Mouse (Mus musculus) T-helper 17 cell (primary cell): ENCODE results near the gene Sass6.
"Not testable (repeated sequence)": the region's sequence is repeated elsewhere in the genome, so short reads cannot be mapped to it uniquely, and the experiment has no call there.

Experiments
- in situ Hi-C, 2 experiments: fragments of 300-600 bp; cut with MboI, MseI; formaldehyde crosslinking; loops; 1 replicate in 1 of 2; 2 replicates in 1 of 2; pipeline ENCODE4 v1.15.1; 2025; ENCODE audit warnings: high pct_unique_total_duplicates in 2 of 2

The Sass6 gene

GRCm38 (mm10) chr3:116594728-116595602 lies at the start of gene Sass6:
Gene Sass6 (plus strand): TSS chr3:116594982.
- in situ Hi-C loops = loop anchor here (5.0 kb wide), 2 partner anchors 173 to 258 kb away; partner anchors contain the start of gene Cdc14a (in 1 of the 2)

DNA sequence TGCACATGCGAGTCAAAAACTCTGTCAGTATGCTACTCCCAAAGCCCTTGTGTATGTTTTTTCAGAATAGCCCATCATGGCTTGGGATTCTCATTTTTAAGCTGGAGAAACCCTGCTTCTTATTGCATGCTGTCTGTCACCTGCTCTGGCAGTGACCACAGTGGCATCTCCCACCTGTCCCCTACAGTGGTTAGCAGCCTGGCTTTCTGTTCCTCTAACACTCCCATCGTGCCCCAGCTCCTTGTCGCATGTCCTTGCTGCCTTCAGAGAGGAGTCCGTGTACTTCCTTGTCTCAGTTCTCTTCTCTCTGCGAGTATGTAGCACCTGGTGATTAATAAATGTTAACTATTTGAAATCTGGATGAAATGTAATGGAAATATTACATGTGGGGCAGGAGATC lies 47.4 kb upstream of the Sass6 start:
- in situ Hi-C loops = no loop called here

GRCm38 (mm10) chr3:116551362-116551761 lies 43.4 kb upstream of the Sass6 start:
- in situ Hi-C loops = loop anchor here in 1 of 2 experiments (10.0 kb wide), 1 partner anchor 703 kb away; no protein-coding TSS in a partner anchor

DNA sequence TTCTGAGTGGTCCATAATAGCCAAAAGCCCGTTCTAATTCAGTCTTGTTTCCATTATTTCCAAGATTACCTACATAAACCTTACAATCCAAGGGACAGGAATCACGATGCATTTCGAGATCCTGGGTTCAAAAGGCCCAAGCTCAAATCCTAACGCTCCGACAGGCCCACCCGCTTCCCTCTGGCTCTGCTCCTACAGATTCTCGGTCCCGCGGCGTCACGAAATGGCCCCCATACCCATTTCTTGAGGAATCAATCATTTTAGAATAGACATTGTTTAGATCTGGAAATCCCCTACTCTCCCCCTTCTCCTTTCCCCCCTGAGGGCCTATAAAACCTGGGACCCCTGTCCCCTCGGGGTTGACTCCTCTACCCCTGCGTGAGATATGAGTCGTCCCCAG lies 33.5 kb upstream of the Sass6 start:
- in situ Hi-C loops = not testable (repeated sequence)

GRCm38 (mm10) chr3:116562408-116563094 lies 32.2 kb upstream of the Sass6 start, which contains the start of gene Lrrc39:
Gene Lrrc39 (plus strand): TSS chr3:116562973.
- in situ Hi-C loops = no loop called here

GRCm38 (mm10) chr3:116563095-116563492 lies 31.7 kb upstream of the Sass6 start:
- in situ Hi-C loops = no loop called here

- in situ Hi-C loops = no loop called here
Measured at GRCm38 (mm10) chr3:116570628-116571027, 24.2 kb upstream of the Sass6 start.

DNA sequence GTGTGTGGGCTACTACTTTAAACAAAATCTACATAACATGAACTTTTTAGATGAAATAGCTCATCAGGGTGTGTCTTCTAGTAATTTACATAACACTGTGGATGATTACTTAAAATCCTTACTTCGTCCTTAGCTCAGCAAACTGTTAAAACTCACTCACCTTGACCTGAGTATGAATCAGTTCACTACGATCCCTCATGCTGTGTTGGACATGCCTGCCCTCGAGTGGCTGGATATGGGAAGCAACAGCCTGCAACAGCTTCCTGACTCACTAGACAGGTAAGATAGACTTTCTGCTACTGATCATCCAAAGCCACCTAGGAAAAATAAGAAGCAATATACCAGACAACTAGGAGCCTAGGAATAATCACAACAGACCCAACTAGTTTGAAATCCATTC lies 17.5 kb upstream of the Sass6 start:
- in situ Hi-C loops = no loop called here

- in situ Hi-C loops = no loop called here
Measured at GRCm38 (mm10) chr3:116582201-116582600, 12.6 kb upstream of the Sass6 start.

- in situ Hi-C loops = no loop called here
Measured at GRCm38 (mm10) chr3:116594076-116594727, 580 bp upstream of the Sass6 start.

DNA sequence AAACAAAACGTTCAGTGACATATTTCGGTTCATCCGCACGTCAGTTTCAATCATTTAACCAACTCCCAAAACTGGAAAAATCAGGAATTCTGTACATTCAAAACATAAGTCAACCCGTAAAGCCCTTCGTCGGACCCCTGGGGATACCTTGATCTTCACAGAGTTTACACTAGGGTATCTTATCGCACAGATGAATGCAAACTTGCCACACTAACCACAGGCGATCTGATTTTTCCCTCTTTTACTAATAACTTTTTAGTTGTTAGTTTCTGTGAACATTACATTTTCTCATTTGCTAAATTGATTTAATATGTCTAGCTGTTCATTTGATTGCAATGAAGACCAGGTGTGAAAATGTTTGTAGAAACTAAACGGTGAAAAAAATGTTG lies 815 bp downstream of the Sass6 start:
- in situ Hi-C loops = loop anchor here (5.0 kb wide), 2 partner anchors 173 to 258 kb away; partner anchors contain the start of gene Cdc14a (in 1 of the 2)

DNA sequence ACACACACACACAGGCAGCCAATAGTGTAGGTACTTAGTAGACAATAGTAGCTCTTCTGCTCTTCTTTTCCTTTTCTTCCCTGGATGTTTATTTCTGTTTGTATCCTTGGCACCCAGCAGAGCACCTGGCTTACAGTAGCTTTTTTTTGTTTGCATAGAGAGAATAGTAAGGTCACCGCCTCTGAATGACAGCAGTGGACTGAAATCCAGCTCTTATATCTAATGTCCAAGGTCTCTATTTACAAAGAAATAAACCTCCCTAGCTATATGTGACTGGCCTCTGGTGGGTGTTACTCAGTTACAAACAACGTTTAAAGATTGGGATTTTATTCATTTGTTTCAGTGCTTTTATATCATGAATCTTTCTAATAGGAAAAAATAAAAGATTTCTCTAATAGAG lies 4.9 kb downstream of the Sass6 start:
- in situ Hi-C loops = loop anchor here (5.0 kb wide), 2 partner anchors 177 to 262 kb away; partner anchors contain the start of gene Cdc14a (in 1 of the 2)

- in situ Hi-C loops = no loop called here
Measured at GRCm38 (mm10) chr3:116601005-116601404, 6.2 kb downstream of the Sass6 start.

GRCm38 (mm10) chr3:116601781-116602180 lies 7.0 kb downstream of the Sass6 start:
- in situ Hi-C loops = no loop called here

DNA sequence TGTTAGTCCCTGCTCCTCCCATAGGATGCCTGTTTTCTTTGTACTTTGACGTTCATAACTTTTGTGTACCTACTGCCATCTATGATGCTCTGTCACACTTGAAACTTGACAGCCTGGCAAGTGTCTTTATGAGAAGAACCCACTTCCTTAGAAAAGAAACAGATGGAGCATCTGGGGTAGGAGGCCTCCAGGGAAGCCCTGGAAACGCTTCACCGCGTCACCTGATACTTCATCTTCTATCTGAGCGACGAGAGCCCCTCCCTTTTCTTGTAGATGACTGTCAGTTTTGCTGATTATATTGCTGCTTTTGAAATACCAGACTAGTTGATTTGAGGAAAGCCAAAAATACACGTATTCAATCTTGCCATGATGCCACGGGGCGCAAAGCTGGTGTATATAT lies 9.8 kb downstream of the Sass6 start:
- in situ Hi-C loops = no loop called here

DNA sequence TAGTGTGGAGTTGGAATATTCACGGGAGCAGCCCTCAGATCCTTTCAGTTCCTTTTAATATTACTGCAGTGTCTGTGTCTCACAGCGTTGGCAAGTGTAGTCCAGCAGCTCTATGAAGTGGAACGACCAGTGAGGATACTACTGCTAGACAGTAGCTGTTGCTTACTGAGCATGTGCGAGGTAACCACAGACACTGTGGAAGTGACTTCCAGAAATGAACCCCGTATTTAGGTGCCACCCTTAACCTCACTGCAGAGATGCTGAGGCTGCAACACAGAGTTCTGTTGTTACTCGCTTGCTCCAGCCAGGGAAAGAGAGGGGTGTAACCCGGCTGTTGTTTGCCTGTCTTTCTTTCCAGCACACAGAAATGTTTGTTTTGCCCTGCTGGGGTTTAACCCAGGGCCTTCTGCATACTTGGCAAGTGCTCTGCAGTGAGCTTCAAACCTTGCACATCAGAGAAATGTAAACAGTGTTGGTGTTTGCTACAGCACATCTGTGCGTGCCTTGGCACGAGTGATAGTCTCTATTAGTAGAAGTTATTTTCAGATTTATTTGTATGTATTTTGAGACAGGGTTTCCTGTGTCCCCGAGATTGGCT lies 19.6 kb downstream of the Sass6 start, which contains the start of gene Trmt13:
Gene Trmt13 (minus strand): TSS at position 293 of the 598 bp plus-strand sequence.
- in situ Hi-C loops = no loop called here

- in situ Hi-C loops = no loop called here
Measured at GRCm38 (mm10) chr3:116615318-116616068, 20.7 kb downstream of the Sass6 start.

DNA sequence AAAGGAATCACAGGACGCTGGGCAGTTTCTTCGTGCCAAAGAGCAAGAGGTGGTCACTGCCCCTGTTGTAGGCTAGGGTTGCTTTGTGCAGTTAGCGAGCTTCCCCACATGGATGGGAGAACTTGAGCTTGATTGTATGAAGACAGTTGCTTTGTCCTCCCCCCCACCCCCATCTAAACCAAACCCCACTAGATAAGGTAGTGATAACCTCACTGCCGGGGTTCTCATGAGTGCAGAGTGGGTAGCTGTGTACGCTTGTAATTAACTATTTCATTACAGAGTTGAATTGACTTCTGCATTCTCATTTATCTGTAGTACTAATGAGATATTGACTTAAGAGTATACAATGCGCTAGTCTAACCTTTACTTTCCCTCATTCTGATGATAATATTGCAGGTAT lies 24.1 kb downstream of the Sass6 start:
- in situ Hi-C loops = no loop called here

GRCm38 (mm10) chr3:116620636-116621370 lies 26.0 kb downstream of the Sass6 start:
- in situ Hi-C loops = loop anchor here in 1 of 2 experiments (10.0 kb wide), 1 partner anchor 276 kb away; no protein-coding TSS in a partner anchor

DNA sequence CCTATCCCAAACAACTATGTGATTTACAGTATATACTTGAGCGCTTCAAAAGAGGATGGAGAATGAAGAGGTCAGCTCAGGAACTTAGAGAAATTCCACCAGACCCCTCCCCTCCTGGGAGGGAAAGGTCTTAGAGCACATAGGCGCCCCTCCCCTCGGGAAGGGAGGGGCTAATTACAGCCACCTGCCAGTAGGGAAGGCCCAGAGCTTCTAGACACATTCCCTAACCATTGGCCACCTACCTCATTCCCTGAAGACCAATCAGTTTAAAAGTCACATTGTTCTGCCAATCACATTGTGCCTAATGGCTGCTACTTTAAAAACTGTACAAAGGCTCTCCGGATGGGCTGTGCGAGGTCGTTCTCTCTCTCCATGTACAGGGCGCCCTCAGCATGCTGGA lies 27.9 kb downstream of the Sass6 start:
- in situ Hi-C loops = loop anchor here in 1 of 2 experiments (10.0 kb wide), 1 partner anchor 278 kb away; no protein-coding TSS in a partner anchor
